Mouse (Mus musculus) left cerebral cortex, postnatal 10 days (tissue): Measurements from ENCODE around the gene Mfn2. TPM values are rescaled to one million over a fixed set of nuclear protein-coding genes. Genes with fewer than 3 reads are reported as not detected.

Source experiments
- total RNA-seq, 2 experiments: library from RNA; stranded (reverse); gene quantifications; 2 replicates each; pipeline ENCODE4 v1.2.3; 2021

Gene Mfn2
- total RNA-seq, 2 experiments from 2014 or later, result 173 to 182 TPM

Other genes with a start within 250 kb of the Mfn2 start
- not detected for gene Zfp534, start 202.2 kb downstream of the Mfn2 start, total RNA-seq
- gene Zfp984, start 94.9 kb downstream of the Mfn2 start, total RNA-seq, result 1 to 10 TPM; 3.1 to 4.1 TPM
- 10 to 100 TPM; 14.5 to 18.1 TPM for gene Zfp933, start 56.3 kb downstream of the Mfn2 start, total RNA-seq
- 10 to 100 TPM; 17.9 to 22.3 TPM for gene Miip, start 35.9 kb downstream of the Mfn2 start, total RNA-seq
- gene Fv1, start 35.7 kb downstream of the Mfn2 start, total RNA-seq, result 1 to 10 TPM; 6.5 to 7.2 TPM
- 10 to 100 TPM; 17.2 to 17.7 TPM for gene Plod1, start 32.1 kb upstream of the Mfn2 start, total RNA-seq
- 10 to 100 TPM; 26.8 to 28.4 TPM for gene 2510039O18Rik, start 36.2 kb upstream of the Mfn2 start, total RNA-seq
- gene Nppb, start 81.1 kb upstream of the Mfn2 start, total RNA-seq, result not detected
- gene Nppa, start 96.0 kb upstream of the Mfn2 start, total RNA-seq, result 1 to 10 TPM in 1 of 2 experiments, under 1 TPM in 1; 0.97 to 1.6 TPM
- 10 to 100 TPM; 66.8 to 69.0 TPM for gene Clcn6, start 134.1 kb upstream of the Mfn2 start, total RNA-seq
- gene Mthfr, start 134.4 kb upstream of the Mfn2 start, total RNA-seq, result 10 to 100 TPM; 21.7 to 22.6 TPM
- 1 to 10 TPM; 3.6 to 4.3 TPM for gene Agtrap, start 183.3 kb upstream of the Mfn2 start, total RNA-seq
- 10 to 100 TPM; 14.6 to 15.7 TPM for gene Mad2l2, start 225.7 kb upstream of the Mfn2 start, total RNA-seq
- gene Draxin, start 226.0 kb upstream of the Mfn2 start, total RNA-seq, result 1 to 10 TPM; 2.7 to 3.1 TPM
- gene Fbxo6, start 247.4 kb upstream of the Mfn2 start, total RNA-seq, result 10 to 100 TPM; 23.5 to 28.1 TPM